Mouse (Mus musculus): Measurements from ENCODE around the gene Mff. TPM values are rescaled to one million over a fixed set of nuclear protein-coding genes. Genes with fewer than 3 reads are reported as not detected.

Mff gene
- 100 to 1,000 TPM; 182 to 184 TPM for polyA plus RNA-seq (2017; shearing (Covaris generic))

DNA sequence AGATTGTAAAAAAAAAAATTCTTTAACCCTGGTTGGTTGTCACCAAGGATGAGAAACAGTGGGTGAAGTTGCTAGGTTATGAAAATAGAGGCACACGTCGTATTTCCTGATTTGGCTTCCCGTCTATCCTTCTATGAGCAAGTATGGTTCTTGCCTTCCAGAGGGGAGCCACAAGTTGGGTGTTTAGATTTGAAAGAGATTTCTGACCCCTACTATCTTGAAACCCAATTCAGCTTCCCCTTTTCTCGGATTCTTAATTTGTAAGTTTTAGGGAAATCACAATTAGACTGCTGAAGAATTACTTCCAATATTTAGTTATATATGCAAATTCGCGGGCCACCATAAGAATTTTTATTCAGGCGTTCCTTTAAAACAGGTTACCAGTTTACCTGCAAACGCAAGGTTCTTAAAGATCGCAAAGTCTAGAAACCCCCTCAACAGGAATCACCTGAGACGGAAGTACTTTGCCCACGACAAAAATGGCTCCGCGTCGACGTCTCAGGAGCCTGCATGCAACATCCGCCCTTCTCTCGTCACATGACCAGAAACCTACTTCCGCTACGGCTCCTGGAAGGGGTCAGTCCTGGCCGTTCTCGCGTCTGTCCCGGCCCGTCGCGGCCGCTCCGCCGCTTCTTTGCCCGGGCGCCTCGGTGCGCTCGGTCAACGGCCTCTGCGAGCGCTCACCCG, at the start of gene Mff:
Gene Mff, plus strand, starts transcription at position 552 of the 687 bp plus-strand sequence.

DNA sequence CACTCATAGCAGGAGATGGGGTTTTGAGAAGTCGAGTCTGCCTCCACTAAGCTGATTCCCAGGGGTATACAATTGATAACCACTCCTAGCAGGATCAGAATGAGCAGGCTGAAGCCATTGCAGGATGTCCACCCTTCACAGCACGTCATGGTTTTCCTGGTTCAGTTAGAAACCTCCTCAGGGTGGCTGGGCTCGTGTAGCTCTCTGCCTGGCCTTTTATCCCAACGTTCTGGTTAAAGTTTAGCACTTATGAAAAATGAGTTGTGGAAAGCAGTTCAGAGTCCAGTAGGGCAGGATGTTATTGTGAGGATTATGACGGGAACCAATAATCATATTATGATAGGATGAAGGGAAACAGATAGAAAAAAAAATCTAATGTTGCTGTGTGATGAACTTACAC, 43.6 kb downstream of the Mff start, which contains the start of gene Tm4sf20:
Gene Tm4sf20, minus strand, starts transcription at position 193 of the 400 bp plus-strand sequence.

DNA sequence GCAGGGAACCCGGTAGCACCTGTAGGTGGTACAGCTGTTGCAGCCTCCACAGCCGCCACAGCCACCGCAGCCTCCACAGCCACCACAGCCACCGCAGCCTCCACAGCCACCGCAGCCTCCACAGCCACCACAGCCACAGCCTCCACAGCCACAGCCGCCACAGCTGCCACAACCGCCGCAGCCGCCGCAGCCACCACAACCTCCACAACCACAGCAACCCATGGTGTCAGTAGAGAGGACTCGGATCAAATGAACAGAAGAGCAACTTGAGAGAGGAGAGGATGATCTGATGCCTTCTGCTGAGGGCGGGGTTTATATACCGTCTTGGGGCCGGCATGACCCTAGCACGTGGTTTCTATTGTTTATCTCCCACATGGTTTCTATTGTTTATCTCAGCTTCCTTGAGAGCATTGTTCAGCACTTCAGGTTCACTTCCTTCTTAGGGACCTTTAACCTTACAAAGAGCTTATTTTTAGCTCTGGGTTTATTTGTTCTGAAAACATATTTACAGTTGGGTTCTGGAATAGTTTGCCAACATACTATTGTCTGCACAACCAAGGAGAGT, 46.4 kb downstream of the Mff start, which contains the start of gene Gm47791:
Gene Gm47791, minus strand, starts transcription at position 222 of the 565 bp plus-strand sequence.

Other genes starting within 250 kb of the Mff start
- gene Col4a4, start 138.0 kb upstream of the Mff start, polyA plus RNA-seq (2017; shearing (Covaris generic)) = under 1 TPM; 0.01 to 0.56 TPM
- gene Col4a3, start 138.0 kb upstream of the Mff start, polyA plus RNA-seq (2017; shearing (Covaris generic)) = under 1 TPM; 0.10 to 0.29 TPM
- under 1 TPM in 1 of 2 experiments, not detected in 1; 0.20 TPM for gene Tm4sf20, start 43.6 kb downstream of the Mff start, polyA plus RNA-seq (2017; shearing (Covaris generic))
- gene Gm47791, start 46.4 kb downstream of the Mff start, polyA plus RNA-seq (2017; shearing (Covaris generic)) = not detected
- 100 to 1,000 TPM; 171 to 264 TPM for gene Agfg1, start 114.6 kb downstream of the Mff start, polyA plus RNA-seq (2017; shearing (Covaris generic))
- gene A030005L19Rik, start 188.4 kb downstream of the Mff start, polyA plus RNA-seq (2017; shearing (Covaris generic)) = under 1 TPM in 1 of 2 experiments, not detected in 1; 0.50 TPM
- gene A030014E15Rik, start 200.0 kb downstream of the Mff start, polyA plus RNA-seq (2017; shearing (Covaris generic)) = not detected
- gene Gm6217, start 206.5 kb downstream of the Mff start, polyA plus RNA-seq (2017; shearing (Covaris generic)) = not detected
- gene A030003K21Rik, start 218.5 kb downstream of the Mff start, polyA plus RNA-seq (2017; shearing (Covaris generic)) = not detected
- gene Gm7544, start 231.1 kb downstream of the Mff start, polyA plus RNA-seq (2017; shearing (Covaris generic)) = 1 to 10 TPM in 1 of 2 experiments, not detected in 1; 1.4 TPM
- not detected for gene Gm47955, start 235.4 kb downstream of the Mff start, polyA plus RNA-seq (2017; shearing (Covaris generic))

Measured in inflammation-experienced regulatory T-cells (primary cell).